Mouse (Mus musculus) CH12.LX (cell line): ENCODE measurements around the gene Plxna1.

Source experiments
- CTCF ChIP-seq, 2 experiments: IDR thresholded peaks in 1 of 2; conservative IDR thresholded peaks in 1 of 2; 2 replicates each; pipeline ENCODE4 v1.5.1; 2011 to 2012; ENCODE audit warnings: low read depth in 2 of 2, low read length in 2 of 2, improper control_type of control experiment in 1 of 2, inconsistent platforms in 1 of 2, mild to moderate bottlenecking in 1 of 2, moderate library complexity in 1 of 2
- MXI1 ChIP-seq: IDR thresholded peaks from 2 replicates; pipeline ENCODE4 v1.6.1; 2011; ENCODE audit warnings: mild to moderate bottlenecking, low read depth, low read length, improper control_type of control experiment
- MYC ChIP-seq: IDR thresholded peaks from 2 replicates; pipeline ENCODE4 v1.6.1; 2011; ENCODE audit warnings: low read depth, mild to moderate bottlenecking, improper control_type of control experiment, low read length
- POLR2A ChIP-seq: IDR thresholded peaks from 2 replicates; pipeline ENCODE4 v1.6.1; 2011; ENCODE audit warnings: low read depth, mild to moderate bottlenecking, improper control_type of control experiment, low read length
- TCF12 ChIP-seq: IDR thresholded peaks from 2 replicates; pipeline ENCODE4 v1.6.1; 2014; ENCODE audit warnings: low read depth, mild to moderate bottlenecking, inconsistent platforms, low read length, improper control_type of control experiment
- ZMIZ1 ChIP-seq: IDR thresholded peaks from 2 replicates; pipeline ENCODE4 v1.6.1; 2012; ENCODE audit warnings: low read depth, mild to moderate bottlenecking, inconsistent platforms, low read length, improper control_type of control experiment
- ZNF384 ChIP-seq: IDR thresholded peaks from 2 replicates; pipeline ENCODE4 v1.6.1; 2012; ENCODE audit warnings: low read depth, low read length, improper control_type of control experiment, inconsistent platforms

DNA sequence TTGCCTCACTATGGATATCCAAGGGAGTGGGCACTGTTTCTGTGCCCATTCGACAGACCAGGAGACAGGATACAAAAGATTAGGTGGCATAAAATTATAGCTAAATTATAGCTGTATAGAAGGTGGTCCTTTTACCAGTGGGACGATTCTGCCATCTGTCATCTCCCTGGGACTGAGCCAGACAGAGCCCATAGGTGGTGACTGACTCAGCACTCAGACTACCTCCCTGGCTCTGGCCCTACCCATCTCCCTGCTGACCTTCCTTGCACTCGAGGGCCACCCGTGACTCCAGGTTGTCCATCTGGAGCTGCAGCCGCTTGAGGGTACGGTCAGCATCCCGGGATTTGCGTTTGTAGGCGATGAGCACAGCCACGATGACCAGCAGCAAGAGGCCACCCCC lies 31.5 kb downstream of the Plxna1 start:
- TF ChIP-seq ZNF384 (no peak), CTCF (conservative IDR thresholded peaks at IDR 0.05 in 1 of 2, IDR thresholded peaks at IDR 0.05 in 1 of 2; ENCODE audit: low read depth in 2 of 2, low read length in 2 of 2) (no peak), MYC (no peak), POLR2A (no peak), ZMIZ1 (no peak), TCF12 (no peak), MXI1 (no peak)
